Mouse (Mus musculus) cerebellum, adult 9-11 months (tissue): ENCODE measurements around the gene Alcam.

Experiments
- DNase-seq: peaks from one replicate; pipeline ENCODE4 v3.0.0; 2022

Gene Alcam

DNA sequence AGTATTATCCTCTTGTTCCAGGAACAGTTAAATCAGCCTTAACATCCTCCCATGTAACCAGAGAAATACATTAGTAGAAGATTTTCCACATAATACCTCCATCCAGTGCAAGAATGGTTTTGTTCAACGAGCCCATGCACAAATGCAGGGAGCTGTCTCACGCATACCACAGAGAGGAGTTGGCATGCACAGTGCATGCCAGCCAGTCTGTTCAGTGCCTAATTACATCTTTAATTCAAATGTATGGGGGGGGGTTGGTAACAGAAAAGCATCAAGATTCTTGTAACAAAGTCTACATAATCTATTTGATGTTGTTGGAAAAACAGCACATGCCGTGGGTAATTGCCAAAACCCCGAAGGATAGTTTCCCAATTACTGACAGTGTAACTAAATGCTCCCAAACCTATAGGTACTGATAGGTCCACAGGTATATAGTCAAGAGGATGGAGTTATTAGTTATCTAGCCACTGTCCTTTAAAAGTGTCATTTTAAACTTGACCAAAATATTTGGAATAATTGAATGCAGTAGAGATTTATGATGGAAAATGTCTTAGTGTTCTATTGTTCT, 89.8 kb downstream of the Alcam start:
- DNase-seq, result no peak

DNA sequence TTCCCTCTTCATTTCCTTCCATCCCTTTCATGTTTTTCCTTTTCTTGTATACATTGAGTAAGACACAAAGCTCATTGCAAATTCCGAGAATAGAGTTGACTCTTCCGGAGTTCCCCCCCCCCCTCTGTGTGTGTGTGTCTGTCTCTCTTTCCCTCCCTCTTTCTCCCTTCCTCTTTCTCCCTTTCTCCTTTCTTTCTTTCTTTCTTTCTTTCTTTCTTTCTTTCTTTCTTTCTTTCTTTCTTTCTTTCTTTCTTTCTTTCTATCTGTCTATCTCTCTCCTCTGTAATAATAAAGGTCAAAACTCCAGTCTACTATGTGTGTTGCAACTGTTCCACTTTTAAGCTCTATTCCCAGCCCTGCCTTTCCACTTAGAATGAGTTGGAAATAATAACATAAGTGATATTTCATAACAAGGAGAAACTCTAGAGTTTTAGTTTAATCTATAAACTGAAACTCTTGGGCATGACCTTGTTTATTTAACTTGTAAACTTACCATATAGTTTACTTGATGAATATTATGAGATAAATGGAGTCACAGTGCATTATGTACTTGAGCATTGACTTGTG, 110.3 kb downstream of the Alcam start:
- DNase-seq, result no peak

DNA sequence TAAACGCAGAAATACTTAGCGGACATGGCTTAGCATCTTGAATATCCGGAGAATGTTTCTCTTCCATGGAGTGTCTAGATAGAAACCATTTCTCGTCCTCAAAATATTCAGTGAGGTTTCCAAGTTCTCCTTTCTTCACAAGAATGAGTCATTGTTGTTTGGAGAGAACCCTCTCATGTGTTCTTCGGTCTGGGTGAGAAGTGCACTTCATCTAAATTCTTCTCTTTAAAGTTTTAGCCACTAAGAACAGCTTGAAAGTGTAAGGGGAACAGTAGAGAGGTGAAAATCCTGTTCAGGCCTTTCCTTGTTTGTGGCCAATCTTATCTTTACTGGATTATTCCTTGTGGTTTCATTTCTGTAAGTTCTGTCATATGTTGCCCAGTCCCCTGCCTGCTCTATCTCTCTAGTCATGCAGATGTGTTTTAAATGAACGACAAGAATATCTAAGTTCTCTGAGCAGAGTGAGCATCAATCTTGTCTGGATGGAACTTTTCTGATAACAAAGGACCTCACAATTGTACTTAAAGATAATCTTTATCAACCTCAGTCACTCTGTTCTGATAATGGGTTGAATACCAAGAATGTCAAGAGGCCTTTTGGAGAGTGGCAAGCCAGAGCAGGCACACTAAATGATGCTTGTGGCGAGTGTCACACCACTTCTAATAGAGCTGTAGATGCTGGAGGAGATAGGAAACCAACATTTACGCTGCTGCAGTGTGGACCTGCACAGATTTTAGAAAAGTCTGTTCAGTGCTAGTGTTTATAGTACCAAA, 111.0 kb downstream of the Alcam start:
- no peak for DNase-seq

DNA sequence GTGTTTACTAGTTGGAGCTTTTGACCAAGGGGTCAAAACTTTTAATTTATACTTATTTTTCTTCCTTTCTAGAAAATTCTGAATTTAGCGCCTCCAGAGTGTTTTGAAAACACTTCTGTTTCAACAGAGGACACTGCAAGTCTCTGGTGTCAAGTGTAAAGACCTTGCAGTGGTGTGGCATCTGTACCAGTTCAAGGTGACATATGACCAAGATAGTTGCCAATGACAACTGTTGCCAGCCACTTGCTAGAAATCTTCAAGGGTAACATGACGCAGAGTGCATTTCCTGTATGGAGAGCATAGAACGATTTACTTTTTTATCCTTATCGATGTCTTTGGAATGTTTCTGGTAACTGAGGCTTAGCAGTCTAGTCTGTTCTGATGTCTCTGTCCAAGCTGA, 119.8 kb downstream of the Alcam start:
- no peak for DNase-seq

DNA sequence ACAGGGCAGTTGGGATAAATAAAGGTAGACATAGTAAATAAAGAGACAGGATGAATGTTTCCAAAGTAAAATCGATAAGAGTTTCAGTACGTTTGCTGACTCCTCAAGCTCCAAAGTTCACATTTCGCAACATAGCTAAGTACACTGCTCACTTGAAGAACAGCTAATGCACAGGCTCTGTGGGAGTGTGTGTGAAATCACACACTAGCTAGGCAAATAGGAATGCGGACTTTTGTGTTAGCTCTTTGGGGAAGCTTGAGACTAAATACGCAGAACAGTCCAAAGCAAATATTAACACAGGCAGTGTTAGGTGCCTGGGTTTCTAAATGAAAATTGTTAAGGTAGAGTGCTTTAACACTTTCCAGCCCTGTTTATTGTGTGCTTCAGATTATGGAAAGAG, 120.2 kb downstream of the Alcam start:
- no peak for DNase-seq

DNA sequence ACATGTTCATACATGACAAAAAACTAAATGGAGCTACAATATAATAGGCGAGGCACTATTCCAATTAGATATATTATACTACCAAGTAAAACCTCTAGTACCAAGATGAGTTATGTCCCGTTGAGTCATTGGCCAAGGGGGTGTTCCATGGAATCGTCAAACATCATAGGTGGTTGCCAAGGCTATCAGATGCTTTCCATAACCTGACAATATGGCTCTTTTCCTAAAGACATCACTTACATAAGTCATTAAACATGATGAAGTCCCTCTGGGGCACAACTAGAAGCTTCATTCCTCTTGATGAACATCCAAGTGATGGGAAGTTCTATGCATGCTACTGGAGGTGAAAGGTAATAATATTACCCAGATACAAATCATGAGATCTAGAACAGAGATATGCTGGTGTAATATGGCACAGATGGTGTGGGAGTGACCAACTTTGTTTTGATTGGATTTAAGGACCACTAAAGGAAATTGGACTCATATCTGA, 122.5 kb downstream of the Alcam start:
- DNase-seq, result no peak

DNA sequence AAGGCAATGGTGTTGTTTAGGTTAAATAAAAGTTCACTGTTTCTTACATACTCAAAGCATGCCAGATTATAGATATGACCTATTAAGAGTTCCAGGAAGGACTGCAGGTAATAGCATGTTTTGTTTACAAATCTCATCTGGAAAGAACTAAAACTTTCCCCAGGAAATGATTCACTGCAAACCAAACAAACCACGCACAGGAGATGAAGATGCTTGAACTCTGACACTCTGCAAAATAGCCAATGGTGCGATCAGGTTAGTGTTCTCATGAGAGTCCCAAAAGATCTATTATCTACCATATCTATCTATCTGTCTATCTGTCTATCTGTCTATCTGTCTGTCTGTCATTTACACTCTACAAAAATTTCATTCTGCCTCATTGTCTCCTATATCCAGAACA, 124.5 kb downstream of the Alcam start:
- DNase-seq, result no peak

DNA sequence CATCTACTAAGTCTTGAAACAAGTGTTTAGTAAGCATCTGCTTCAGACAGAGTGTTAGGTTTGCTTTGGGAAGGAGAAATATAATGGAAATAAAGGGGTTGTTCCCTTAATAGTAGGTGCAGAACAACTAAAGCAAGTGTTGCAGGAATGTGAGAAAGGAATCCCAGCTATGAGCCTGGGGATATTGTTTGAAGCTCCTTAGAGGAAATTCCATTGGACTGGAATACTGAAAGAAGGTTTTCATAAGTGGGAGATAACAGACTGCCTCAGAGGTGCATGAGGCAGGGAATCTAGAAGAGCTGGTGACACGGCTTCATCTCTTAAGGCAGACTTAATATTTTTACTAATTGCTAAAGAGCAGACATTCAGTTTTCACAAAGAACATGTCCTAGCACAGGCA, 134.6 kb downstream of the Alcam start:
- no peak for DNase-seq

DNA sequence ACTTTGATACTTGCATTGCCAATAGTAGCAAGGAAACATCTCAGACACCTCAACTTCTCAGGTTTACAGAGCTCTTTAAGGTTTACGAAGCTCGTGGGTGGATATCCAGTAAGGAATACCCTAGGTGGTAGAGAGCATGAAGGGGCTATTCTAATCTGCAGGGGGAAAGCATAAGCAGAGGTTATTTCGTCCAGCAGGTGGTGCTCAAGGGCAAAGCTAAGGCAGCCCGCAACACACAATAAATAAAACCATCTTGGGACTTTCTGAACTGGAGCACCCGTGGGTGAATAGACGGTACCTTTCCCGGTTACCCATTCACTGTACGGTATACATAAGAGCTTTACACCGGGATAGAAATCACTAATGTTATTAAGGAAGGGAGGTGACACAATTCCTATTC, 142.8 kb downstream of the Alcam start:
- peak; percentile 30 for DNase-seq

GRCm38 (mm10) chr16:52307016-52307415, 146.9 kb downstream of the Alcam start:
- DNase-seq, result no peak

- DNase-seq, result no peak
Measured at GRCm38 (mm10) chr16:52303532-52303902, 150.4 kb downstream of the Alcam start.

- no peak for DNase-seq
Measured at GRCm38 (mm10) chr16:52302790-52303531, 150.9 kb downstream of the Alcam start.

GRCm38 (mm10) chr16:52301730-52302129, 152.1 kb downstream of the Alcam start:
- no peak for DNase-seq

GRCm38 (mm10) chr16:52296376-52296775, 157.5 kb downstream of the Alcam start:
- no peak for DNase-seq

- DNase-seq, result no peak
Measured at GRCm38 (mm10) chr16:52295535-52295934, 158.3 kb downstream of the Alcam start.

DNA sequence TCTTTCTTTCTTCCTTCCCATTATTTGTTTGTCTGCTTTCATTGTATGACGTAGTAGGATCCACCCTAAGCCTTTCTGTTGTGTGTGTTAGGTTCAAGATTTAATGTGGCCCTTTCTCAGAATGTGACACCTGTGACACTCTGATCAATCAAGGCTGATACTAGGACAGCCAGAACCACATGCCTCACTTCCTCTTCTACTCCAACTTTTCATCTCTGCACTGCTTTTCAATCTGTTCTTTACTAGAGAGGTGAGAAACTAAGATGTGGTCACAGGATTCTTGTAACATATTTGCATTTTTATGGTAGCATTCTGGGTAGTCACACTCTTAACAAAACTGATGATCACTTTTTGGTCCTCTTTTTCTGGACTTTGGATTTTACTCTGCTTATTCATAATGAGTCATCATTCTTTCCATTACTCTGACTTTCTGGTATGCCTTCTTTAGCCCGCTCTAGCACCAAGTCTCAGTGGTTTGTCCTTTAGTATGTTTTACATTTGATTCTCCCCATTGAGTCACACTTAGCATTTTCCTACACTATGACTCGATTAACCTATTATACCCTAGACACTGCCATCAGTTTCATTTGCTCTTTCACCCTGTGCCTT, 161.3 kb downstream of the Alcam start:
- DNase-seq, result no peak

DNA sequence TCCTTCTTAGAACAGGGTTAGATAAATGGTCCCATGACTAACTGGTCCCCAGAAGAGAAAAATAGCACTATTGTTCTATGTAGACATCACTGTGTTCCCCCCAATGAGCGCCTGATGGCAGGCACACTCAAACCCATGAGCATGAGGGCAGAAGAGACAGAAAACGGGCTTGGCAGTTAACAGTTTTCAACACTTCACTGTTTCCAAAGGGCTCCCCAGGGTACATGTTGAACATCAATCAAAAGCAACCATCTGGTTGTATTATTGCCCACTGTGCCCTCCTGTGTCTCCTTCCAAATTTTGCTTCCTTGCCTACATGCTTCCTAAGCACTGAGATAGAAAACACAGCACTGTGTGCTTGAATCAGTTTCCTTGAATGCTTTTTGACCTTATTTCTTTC, 173.7 kb downstream of the Alcam start:
- DNase-seq, result peak; percentile 30

- no peak for DNase-seq
Measured at GRCm38 (mm10) chr16:52265066-52265465, 188.8 kb downstream of the Alcam start.

GRCm38 (mm10) chr16:52263751-52264150, 190.1 kb downstream of the Alcam start:
- DNase-seq, result no peak

DNA sequence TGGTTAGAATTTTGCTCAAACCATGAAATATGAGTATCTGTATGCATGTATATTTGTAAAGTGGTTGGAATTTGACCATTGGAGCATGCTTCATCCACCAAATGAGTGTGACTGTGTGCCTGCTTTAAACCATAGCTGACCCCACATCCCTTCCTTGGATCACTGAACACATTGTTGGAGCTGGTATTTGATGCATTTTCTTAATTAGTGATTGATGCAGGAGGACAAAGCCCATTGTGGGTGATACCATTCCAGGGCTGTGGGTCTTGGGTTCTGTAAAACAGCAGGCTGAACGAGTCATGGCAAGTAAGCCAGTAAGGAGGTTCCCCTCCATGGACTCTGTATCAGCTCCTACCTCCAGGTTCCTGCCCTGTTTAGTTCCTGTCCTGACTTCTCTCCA, 191.3 kb downstream of the Alcam start:
- no peak for DNase-seq

GRCm38 (mm10) chr16:52261755-52262154, 192.1 kb downstream of the Alcam start:
- no peak for DNase-seq

DNA sequence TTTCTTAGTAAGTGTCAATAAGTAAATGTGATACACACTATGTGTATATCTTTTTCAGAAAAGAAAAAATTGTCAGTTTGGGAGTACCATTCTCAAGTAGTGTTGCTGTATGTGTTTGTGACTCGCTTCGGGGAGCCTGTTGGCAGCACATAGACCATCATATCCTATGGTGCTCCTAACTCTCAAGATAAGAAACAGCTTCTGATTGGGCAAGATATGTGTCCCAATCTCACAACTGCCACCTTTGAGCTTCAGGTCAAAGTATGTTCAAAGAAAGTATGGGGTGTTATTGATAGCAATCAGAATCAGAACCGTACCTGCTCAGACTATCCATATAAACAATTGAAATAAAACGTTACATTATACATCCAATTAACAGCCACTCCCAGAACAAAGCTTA, 202.9 kb downstream of the Alcam start:
- DNase-seq, result no peak

DNA sequence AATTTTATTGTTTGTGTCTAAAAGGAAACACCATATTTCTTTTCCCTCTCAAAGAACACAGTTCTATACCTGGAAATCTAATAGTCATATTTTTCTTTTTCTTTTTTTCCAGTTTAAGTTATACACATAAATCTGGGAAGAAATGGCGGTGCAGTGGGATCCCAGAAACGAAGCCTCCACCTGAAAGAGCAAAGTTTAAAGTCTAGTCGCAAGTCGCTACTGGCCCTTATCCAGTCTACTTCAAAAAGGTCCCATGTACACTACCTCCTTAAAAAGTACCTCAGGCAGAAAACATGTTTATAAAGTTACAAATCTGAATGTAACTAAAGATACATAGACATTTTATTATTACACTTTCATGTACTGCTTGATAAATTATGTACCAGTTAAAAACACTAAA, 203.7 kb downstream of the Alcam start:
- no peak for DNase-seq
